In the genomic region with DNA sequence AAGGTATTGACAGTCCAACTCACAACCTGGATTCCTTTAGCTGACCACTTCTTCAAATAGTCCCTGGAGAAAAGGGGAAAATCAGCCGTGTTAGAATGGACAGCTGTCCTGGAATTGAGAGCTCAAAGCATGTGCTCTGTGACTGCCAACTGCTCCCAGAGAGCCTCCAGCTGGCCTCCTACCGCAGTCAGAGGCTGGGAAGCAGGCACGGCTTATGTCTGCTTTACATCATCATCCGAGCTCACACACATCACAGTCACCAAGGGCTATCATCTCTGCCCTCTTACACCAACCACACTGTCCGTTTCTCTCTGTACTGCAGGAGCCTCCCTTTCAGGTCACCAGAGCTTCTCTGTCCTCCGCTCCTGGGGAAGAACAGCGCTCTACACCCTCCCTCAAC, we compare ENCODE assay signal across 22 mouse cellular contexts. TPM values are rescaled to one million over a fixed set of nuclear protein-coding genes. Genes with fewer than 3 reads are reported as not detected.
DNase-seq lines count a peak whose midpoint lies in the region; ATAC-seq and TF ChIP-seq lines count a peak whose summit lies in the region.
"Had no signal": no experiment of that assay in that cellular context is flagged by ENCODE, and none has a peak within 500 bp of the region (broad histone marks: within the 10 kb centered on the region; RNA-seq: fewer than 3 reads in every experiment).

No protein-coding gene starts in this region.

- peak overlapping the region; percentile 16; the same call in 1 of the 2 replicates for H3K27ac ChIP-seq in gastrocnemius, adult 2 months
- H3K27ac ChIP-seq: embryonic facial prominence, embryonic 13.5 days; forebrain, embryonic 15.5 days; heart, adult 2 months; hindbrain, embryonic 15.5 days; intestine, embryonic 15.5 days; kidney, embryonic 15.5 days; liver, embryonic 12.5 days; neural tube, embryonic 15.5 days had no signal

- no peak for ATAC-seq in megakaryocyte, adult 5-6 weeks (ENCODE audit: poor library complexity, severe bottlenecking)
- ATAC-seq: midbrain, embryonic 16.5 days; Patski had no signal

- intact Hi-C loops in gastrocnemius, adult 2 months (cut with DNase I), result loop anchor here (10.0 kb wide), 1 partner anchor 384 kb away; no protein-coding TSS in a partner anchor
- intact Hi-C loops in gastrocnemius, postnatal 36 days (cut with DNase I), result loop anchor here (2.0 kb wide), 1 partner anchor 94 kb away; no protein-coding TSS in a partner anchor

- no peak for DNase-seq in gastrocnemius, adult 2 months
- no peak for DNase-seq in gastrocnemius, postnatal 36 days
- DNase-seq in brain, adult 2 months (ENCODE audit: low read depth, low spot score), result peak; percentile 72
- peak; percentile 58 for DNase-seq in cerebellum, adult 9-10 months
- peak; percentile 66 for DNase-seq in layer of hippocampus, adult 9-11 months
- DNase-seq in kidney, adult 8-10 months, result no peak
- DNase-seq: adrenal gland, adult 8-10 months; heart, adult 2 months; heart, postnatal 36 days; left cerebral cortex, postnatal 4 days; lung, adult 2 months; thymus, postnatal 14 days had no signal

- no peak for TF ChIP-seq CTCF in gastrocnemius, adult 2 months (IDR thresholded peaks at IDR 0.05)

- H3K4me3 ChIP-seq in gastrocnemius, adult 2 months, result no peak overlapping the region
- H3K4me3 ChIP-seq: embryonic facial prominence, embryonic 13.5 days; forebrain, embryonic 15.5 days; heart, adult 2 months; hindbrain, embryonic 15.5 days; intestine, embryonic 15.5 days; kidney, embryonic 15.5 days; liver, embryonic 12.5 days; neural tube, embryonic 15.5 days had no signal

RNA-seq across cellular contexts. Expression of gene Gde1, which starts 16.5 kb away (rescaled TPM):
- 10 to 100 TPM; 41.3 to 45.0 TPM for total RNA-seq in gastrocnemius, adult 2 months (2021)
- 10 to 100 TPM; 33.4 to 35.8 TPM for total RNA-seq in gastrocnemius, postnatal 36 days (2021)
- total RNA-seq in megakaryocyte, adult 5-6 weeks (2015), result 39.3 and 42.4 TPM in 2 replicates
- total RNA-seq in megakaryocyte, adult 5-6 weeks (2017), result 30.2 and 33.0 TPM in 2 replicates

RNA-seq across cellular contexts. Expression of gene Ccp110, which starts 23.3 kb away (rescaled TPM):
- total RNA-seq in gastrocnemius, adult 2 months (2021), result 1 to 10 TPM; 2.3 to 3.0 TPM
- total RNA-seq in gastrocnemius, postnatal 36 days (2021), result 1 to 10 TPM; 1.9 to 2.3 TPM
- total RNA-seq in megakaryocyte, adult 5-6 weeks (2015), result 12.2 and 13.5 TPM in 2 replicates
- 9.6 and 21.1 TPM in 2 replicates for total RNA-seq in megakaryocyte, adult 5-6 weeks (2017)

RNA-seq across cellular contexts. Expression of gene Vps35l, which starts 50.9 kb away (rescaled TPM):
- 10 to 100 TPM; 18.3 to 19.2 TPM for total RNA-seq in gastrocnemius, adult 2 months (2021)
- 10 to 100 TPM; 17.7 to 20.2 TPM for total RNA-seq in gastrocnemius, postnatal 36 days (2021)
- total RNA-seq in megakaryocyte, adult 5-6 weeks (2015), result 40.4 and 51.6 TPM in 2 replicates
- 49.5 and 49.7 TPM in 2 replicates for total RNA-seq in megakaryocyte, adult 5-6 weeks (2017)

Comparison
In these comparisons a context has a peak if more than half of its experiments do, and no peak if none do; other contexts are left out.
1. DNase-seq: peak in brain, adult 2 months (single experiment), cerebellum, adult 9-10 months (single experiment) and layer of hippocampus, adult 9-11 months (single experiment); none in gastrocnemius, adult 2 months (single experiment), gastrocnemius, postnatal 36 days (0 of 2) and kidney, adult 8-10 months (0 of 2).